ENCODE assay signal across 9 mouse cellular contexts in genomic region chr5:119265149-119265890, GRCm38 (mm10).
A peak's percentile ranks its signal among the peaks of the same experiment; 100 is the strongest.
DNase-seq lines count a peak whose midpoint lies in the region; ATAC-seq and TF ChIP-seq lines count a peak whose summit lies in the region.
"Had no signal": no experiment of that assay in that cellular context is flagged by ENCODE, and none has a peak within 500 bp of the region (broad histone marks: within the 10 kb centered on the region; RNA-seq: fewer than 3 reads in every experiment).

No protein-coding gene starts in this region.

- ATAC-seq in kidney, embryonic 14.5 days (ENCODE audit: low FRiP score, low TSS enrichment), result no peak
- no peak for ATAC-seq in stomach, postnatal 0 days (ENCODE audit: low FRiP score, low TSS enrichment)

- H3K9me3 ChIP-seq in kidney, embryonic 14.5 days (ENCODE audit: control insufficient read depth, low read length), result 0 out of 2 replicates have a peak, but pooled peaks cover 3% of the 10 kb centered on the region
- no peaks in the 10 kb centered on the region for H3K9me3 ChIP-seq in stomach, postnatal 0 days (ENCODE audit: control insufficient read depth, low read length)

- H3K36me3 ChIP-seq in kidney, adult 2 months (ENCODE audit: control insufficient read depth, insufficient read depth, low read length), result no peaks in the 10 kb centered on the region
- H3K36me3 ChIP-seq in kidney, embryonic 14.5 days (ENCODE audit: control insufficient read depth, insufficient read depth, low read length), result no peaks in the 10 kb centered on the region
- no peaks in the 10 kb centered on the region for H3K36me3 ChIP-seq in stomach, postnatal 0 days (ENCODE audit: control insufficient read depth, insufficient read depth, low read length)

- peak; percentile 28 for DNase-seq in kidney, adult 2 months
- DNase-seq in cerebellum, adult 18-20 months, result peak; percentile 10 to 16
- DNase-seq in gastrocnemius, adult 2 months, result peak; percentile 68
- DNase-seq in layer of hippocampus, postnatal 10 days (ENCODE audit: low spot score in 2 of 2), result peak; percentile 32 to 48
- DNase-seq in stomach, postnatal 0 days (ENCODE audit: low spot score), result peak; percentile 18
- DNase-seq in adrenal gland, adult 8-10 months, result no peak
- no peak for DNase-seq in thymus, postnatal 36 days

- H3K9ac ChIP-seq in kidney, embryonic 14.5 days (ENCODE audit: low read depth, low read length), result no peak overlapping the region
- H3K9ac ChIP-seq in stomach, postnatal 0 days (ENCODE audit: low read length), result no peak overlapping the region

- H3K4me3 ChIP-seq in kidney, adult 2 months (ENCODE audit: insufficient read depth, low read depth, low read length), result no peak overlapping the region
- no peak overlapping the region for H3K4me3 ChIP-seq in kidney, embryonic 14.5 days (ENCODE audit: low read length)
- peak overlapping the region; percentile 17 for H3K4me3 ChIP-seq in gastrocnemius, adult 2 months
- no peak overlapping the region for H3K4me3 ChIP-seq in stomach, postnatal 0 days (ENCODE audit: low read depth, low read length)

- no peaks in the 10 kb centered on the region for H3K4me1 ChIP-seq in kidney, adult 2 months (ENCODE audit: control insufficient read depth, insufficient read depth, low read length)
- H3K4me1 ChIP-seq in kidney, embryonic 14.5 days (ENCODE audit: control insufficient read depth, insufficient read depth, low read length), result no peaks in the 10 kb centered on the region
- no peaks in the 10 kb centered on the region for H3K4me1 ChIP-seq in stomach, postnatal 0 days (replicated peaks; ENCODE audit: control insufficient read depth, insufficient read depth)

- no peak overlapping the region for H3K27ac ChIP-seq in kidney, adult 2 months (ENCODE audit: insufficient read depth, low read depth, low read length)
- no peak overlapping the region for H3K27ac ChIP-seq in kidney, embryonic 14.5 days (ENCODE audit: low read depth, low read length)
- H3K27ac ChIP-seq in gastrocnemius, adult 2 months, result peak overlapping the region; percentile 52
- 0 out of 2 replicates have a peak overlapping the region, but pooled peaks have one; percentile 31 for H3K27ac ChIP-seq in stomach, postnatal 0 days (replicated peaks)
- H3K27ac ChIP-seq: macrophage had no signal

- H3K27me3 ChIP-seq in kidney, adult 2 months (replicated peaks; ENCODE audit: control insufficient read depth, insufficient read depth, low read length), result no peaks in the 10 kb centered on the region
- H3K27me3 ChIP-seq in kidney, embryonic 14.5 days (ENCODE audit: control insufficient read depth, insufficient read depth, low read length), result no peaks in the 10 kb centered on the region
- no peaks in the 10 kb centered on the region for H3K27me3 ChIP-seq in stomach, postnatal 0 days (ENCODE audit: control insufficient read depth, insufficient read depth, low read length)

- no peak overlapping the region for H3K4me2 ChIP-seq in kidney, embryonic 14.5 days (replicated peaks; ENCODE audit: low read depth, low read length)
- H3K4me2 ChIP-seq in stomach, postnatal 0 days (replicated peaks; ENCODE audit: low read depth), result no peak overlapping the region

- WGBS in kidney, adult 2 months, result 42% methylated on average over 20 of the region's 20 CpGs
- WGBS in kidney, embryonic 14.5 days, result 63% methylated on average over 20 of the region's 20 CpGs
- WGBS in stomach, postnatal 0 days, result 50% methylated on average over 20 of the region's 20 CpGs

- intact Hi-C loops in gastrocnemius, adult 2 months (cut with DNase I), result no loop called here

- no peak for TF ChIP-seq CTCF in kidney, adult 2 months (conservative IDR thresholded peaks at IDR 0.05; ENCODE audit: insufficient read depth, insufficient read length, low read depth, low read length)
- no peak for TF ChIP-seq CTCF in gastrocnemius, adult 2 months (IDR thresholded peaks at IDR 0.05)
- no peak for TF ChIP-seq CTCF in stomach, postnatal 0 days (IDR thresholded peaks at IDR 0.05; ENCODE audit: low read depth)

- no peak for TF ChIP-seq POLR2A in kidney, adult 2 months (IDR thresholded peaks at IDR 0.05; ENCODE audit: low read depth, low read length)

- TF ChIP-seq EP300 in stomach, postnatal 0 days (optimal IDR thresholded peaks at IDR 0.05), result no peak

Comparison
In these comparisons a context has a peak if more than half of its experiments do, and no peak if none do; other contexts are left out.
1. DNase-seq: peak in kidney, adult 2 months (single experiment), cerebellum, adult 18-20 months (2 of 2), gastrocnemius, adult 2 months (single experiment), layer of hippocampus, postnatal 10 days (2 of 2) and stomach, postnatal 0 days (single experiment); none in adrenal gland, adult 8-10 months (single experiment) and thymus, postnatal 36 days (0 of 2).
2. H3K27ac ChIP-seq: peak in gastrocnemius, adult 2 months (single experiment) and stomach, postnatal 0 days (single experiment); none in kidney, adult 2 months (single experiment) and kidney, embryonic 14.5 days (single experiment).